Mouse (Mus musculus) CD4-positive, CD25-positive, alpha-beta regulatory T cell, adult 2 months (primary cell): ENCODE measurements around the gene Cux2.

ENCODE experiments used
- DNase-seq: peaks from one replicate; pipeline ENCODE4 v3.0.0-alpha.2; 2012; ENCODE audit warnings: low read depth, low spot score

Gene Cux2

DNA sequence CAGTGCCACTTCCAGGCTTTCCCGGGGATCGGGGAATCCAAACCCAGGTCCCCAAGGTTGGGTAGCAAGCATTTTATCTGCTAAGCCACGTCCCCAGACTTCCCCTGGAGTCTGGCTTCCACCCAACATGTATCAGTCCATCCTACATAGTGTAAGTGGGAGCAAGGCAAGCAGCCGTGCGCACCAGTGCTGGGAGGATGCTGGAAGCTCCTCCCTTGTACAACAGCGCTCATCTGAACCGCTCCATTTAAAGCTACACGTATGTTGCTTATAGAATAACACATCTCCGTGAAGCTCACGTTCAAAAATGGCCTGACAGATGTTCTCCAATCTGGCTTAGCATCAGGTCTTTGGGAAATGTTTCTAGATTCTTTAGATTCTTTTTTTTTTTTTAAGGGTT lies 86.9 kb downstream of the Cux2 start:
- no peak for DNase-seq

DNA sequence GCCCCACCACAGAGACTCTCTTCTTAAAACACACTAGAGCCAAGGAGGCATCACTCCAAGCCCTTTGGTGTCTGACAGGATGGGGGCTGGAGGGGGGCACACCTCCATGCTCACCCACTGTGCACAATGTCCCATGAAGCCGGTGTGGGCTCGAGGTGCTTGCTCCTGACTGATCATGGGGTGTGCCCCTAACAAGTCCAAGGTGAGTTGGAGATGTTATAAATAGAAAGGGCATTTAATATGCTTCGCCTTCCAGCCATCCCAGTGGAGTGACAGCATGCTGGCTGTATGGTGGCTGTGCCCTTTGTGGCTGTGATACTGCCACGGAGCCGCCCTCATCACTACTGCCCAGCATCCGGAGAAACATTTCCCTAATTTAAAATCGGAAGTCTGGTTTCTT lies 87.5 kb downstream of the Cux2 start:
- no peak for DNase-seq

DNA sequence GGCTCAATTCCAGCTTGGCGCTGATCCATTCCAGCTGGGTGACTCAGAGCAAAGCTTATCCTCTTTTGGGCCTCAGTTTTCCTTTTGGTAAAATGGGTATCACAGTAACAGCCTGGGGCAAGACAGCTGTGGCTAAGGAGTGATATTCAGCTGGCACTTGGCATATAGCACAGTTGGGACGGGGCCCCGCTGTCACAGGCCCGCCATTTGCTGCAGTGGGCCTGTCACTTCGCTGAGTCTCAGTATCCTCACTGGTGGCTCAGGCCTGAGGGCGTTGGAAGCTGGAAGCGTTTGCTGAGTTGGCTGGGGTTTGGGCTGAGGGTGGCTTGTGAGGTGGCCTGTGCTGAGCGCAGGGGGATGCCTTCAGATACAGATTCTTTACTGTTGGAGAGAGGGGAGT lies 88.6 kb downstream of the Cux2 start:
- no peak for DNase-seq

DNA sequence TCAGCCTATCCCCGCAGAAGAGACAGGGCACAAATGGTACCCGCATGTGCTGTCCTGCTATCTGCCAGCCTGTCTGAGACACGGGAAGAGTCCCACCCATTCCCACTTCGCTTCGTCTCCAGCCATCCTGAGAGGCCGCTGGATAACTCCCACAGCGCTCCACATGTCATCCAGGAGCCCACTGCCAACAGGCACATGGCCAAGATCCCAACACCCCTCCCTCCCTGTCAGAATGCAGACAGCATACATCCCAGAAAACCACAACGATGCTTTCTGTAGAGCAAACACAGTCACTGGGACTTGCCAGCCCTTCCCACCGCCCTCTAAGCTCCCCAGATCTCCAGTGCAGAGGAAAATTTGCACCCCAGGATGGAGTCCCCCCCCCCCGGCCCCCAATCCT lies 90.2 kb downstream of the Cux2 start:
- DNase-seq: no peak

DNA sequence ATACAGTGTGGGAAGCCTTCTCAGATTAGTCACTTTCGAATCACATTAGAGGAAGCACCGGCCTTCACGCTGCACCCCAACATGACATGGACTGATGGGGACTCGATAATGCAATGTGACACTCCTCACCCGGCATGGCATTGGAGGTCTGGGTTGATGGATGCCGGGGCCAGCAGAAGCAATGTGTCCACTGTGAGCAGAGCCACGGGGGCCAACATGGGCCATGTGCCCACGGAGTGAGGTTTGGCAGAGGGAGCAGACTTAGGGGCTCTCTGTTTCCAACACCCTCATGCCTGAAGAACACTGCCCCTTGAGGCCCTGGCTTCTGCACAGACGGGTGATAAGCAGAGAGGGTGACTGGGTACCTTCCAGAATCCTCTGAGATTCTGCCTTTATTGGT lies 91.4 kb downstream of the Cux2 start:
- DNase-seq: no peak

DNA sequence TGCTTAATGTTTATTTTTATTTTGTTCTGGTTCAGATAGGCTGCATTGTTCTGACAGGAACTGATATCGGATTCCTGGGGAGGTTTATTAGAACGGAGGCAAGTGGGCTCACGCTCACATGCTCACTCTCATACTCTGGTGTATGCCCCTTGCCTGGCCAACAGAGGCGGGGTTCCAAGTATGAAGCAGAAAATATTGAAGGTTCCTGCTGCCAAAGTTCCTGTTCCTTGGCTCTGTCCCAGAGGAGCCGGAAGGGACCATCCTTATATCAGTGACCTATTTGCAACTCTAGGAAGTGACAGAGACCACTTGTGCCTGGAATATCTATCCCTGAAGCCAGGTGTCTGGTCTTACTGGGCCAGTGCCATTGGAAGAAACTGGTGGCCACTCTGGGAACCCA lies 94.1 kb downstream of the Cux2 start:
- DNase-seq: no peak

DNA sequence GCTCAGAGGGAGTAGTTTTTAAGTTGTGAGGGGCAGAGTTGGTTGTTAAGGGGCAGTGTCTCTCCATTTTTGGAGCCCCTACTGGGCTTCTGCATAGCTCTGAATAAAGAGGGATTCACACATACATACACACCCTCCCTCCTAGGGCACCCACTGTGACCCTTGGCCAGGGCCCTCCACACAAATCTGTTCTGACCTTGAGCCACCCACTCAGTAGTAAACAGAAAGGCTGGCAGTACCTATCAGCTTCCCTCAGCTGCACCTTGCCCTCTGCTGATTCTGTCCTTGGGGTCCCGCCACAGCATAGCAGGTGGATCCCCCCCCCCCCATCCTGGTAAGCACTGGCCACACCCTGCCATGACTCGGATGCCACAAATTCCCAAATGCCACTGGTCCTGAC lies 99.7 kb downstream of the Cux2 start:
- DNase-seq: no peak

DNA sequence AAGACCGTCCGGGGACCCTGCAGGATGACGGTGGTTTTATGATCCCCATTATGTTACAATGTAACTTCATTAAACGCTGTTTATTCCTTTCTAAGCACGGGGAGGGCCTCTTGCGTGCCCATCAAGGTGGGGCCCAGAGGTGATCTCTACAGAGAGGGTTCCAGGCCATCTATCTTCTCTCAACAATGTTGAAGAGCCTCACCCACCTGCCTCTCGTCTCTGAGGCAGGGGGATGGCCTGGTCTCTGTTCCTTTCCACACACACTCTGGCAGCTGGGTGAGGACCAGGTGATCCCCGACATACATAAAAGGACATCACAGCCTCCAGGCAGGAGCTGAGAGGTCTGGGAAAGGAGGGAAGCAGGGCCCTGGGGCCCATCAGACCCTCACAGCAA lies 100.9 kb downstream of the Cux2 start:
- DNase-seq: no peak

DNA sequence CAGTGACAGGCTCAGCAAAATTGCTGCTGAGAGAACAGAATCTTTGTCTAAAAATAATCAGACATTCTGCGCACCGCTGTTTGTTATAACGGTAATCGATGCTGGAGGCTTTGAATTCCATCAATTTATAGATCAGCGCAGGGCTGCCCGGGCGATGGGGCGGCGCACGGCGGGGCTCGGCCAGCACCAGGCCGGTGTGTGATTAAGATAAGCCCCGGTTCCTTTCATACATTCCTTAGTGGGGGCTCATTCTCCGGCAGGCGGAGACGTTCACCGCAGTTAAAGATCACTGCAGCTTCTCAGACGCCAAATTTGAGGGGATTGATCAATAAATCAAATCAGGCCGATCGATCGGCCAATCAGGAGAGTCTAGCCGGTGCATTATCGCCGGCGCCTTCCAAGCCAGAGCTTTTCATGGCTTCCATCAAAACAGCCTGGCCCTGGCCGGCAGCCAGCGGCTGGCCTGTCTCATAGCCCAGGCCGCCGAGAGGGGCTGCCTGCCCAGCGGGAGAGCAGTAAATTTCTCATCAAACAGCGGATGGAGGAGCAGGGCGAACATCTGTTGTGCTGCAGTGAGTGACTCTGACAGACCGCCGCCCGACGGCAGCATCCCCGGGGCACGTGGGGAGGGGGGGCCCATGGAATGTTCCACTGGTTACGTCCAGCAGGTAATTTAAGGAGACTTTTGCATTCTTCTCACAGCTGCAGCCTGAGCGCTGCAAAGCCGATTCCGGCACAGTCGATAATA lies 101.4 kb downstream of the Cux2 start:
- no peak for DNase-seq

DNA sequence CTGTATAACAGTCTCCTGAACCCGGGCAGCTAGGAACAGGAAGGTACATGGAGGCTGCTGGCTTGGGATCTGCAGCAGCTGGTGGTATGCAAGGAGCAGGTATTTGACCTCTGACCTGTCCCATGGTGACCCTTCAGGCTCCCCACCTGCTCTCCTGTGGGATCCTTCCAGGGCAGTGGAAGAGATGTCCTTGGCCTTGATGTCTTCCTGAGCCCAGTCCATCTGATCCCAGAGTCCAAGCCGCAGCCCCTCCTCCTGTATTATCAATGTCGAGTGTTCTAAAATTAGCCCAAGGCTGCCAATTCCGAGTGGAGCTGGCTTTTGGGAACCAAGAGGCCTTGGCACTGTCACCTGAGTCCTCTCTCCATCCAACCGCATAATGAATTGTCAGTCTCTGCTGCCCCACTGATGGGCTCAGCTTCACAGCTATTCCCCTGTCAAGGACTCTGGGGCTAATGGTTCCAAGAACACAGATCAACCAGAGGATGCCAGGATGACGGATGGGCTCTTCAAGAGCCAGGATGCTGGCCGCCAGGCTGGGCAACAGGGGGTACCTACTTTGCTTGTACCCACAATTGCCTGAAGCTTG lies 103.2 kb downstream of the Cux2 start:
- DNase-seq: no peak

DNA sequence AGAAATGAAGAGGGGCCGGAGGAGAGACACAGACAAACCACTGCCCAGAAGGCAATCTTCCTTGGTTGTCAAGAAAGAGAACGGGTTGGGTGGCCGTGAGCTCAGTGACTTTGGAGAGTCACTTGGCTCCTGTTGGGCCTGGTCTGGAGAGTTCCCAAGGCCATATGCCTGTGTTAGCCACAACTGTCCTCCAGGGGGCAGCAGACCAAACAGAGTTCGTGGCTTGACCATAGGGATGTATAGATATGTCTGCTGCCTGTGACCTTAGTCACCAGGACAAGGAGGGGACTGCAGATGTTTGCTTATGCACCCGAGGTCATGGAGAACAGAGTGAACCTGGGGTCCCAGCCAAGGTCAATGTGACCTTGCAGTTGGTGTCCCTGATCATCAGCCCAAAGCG lies 104.1 kb downstream of the Cux2 start:
- DNase-seq: peak; percentile 52

DNA sequence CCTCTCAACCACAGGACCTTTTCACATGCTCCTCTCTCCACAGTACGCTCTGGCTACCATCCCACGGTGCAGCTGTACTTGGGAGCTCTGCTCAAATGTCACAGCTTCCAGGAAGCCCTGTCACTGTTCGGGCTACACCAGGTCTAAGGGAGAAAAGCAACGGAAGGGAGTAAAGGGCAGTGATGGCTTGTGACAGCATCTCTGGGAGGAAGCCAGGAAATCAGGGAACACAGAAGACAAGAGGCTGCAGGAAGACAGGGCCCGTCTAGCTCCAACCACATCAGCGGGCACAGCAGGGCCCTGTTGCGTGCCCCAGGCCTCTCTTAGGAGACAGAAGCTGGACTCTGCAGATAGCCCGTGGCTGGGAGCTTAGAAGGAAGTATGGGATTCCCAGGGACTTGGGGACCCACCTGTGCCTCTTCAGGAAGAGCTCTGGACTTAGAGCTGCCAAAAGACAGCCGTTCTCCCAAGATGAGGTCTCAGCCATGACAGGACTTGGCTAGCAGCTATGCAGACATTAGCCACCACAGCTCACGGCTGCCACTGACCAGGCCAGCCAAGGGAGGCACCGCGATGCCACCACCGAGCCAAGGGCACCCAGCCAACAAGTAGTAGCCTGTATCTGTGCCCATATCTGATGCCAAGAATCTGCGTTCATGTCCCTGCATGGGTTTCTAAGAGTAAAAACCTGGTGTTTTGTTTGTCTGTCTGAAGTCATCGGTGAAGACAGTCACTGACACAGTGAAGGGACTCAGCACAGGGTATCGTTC lies 105.7 kb downstream of the Cux2 start:
- DNase-seq: no peak

DNA sequence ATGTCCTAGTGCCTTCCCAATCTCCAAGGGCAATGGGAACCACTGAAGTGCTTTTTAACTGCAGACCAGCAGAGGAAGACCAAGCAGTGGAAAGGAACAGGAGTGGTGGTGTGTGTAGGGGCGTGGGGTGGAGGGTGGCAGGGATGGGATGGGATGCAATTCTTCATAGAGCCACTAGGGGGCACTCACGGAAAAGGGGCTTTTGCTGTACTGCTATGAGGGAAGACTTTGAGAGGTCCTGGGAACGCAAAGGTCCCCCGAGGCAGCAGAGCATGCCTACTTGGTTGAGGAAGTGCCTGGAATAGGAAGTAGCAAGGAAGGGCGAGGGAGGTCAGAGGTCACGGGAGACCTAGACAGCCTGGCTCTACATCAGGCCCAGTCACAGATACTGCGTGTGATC lies 106.4 kb downstream of the Cux2 start:
- peak; percentile 51 for DNase-seq

DNA sequence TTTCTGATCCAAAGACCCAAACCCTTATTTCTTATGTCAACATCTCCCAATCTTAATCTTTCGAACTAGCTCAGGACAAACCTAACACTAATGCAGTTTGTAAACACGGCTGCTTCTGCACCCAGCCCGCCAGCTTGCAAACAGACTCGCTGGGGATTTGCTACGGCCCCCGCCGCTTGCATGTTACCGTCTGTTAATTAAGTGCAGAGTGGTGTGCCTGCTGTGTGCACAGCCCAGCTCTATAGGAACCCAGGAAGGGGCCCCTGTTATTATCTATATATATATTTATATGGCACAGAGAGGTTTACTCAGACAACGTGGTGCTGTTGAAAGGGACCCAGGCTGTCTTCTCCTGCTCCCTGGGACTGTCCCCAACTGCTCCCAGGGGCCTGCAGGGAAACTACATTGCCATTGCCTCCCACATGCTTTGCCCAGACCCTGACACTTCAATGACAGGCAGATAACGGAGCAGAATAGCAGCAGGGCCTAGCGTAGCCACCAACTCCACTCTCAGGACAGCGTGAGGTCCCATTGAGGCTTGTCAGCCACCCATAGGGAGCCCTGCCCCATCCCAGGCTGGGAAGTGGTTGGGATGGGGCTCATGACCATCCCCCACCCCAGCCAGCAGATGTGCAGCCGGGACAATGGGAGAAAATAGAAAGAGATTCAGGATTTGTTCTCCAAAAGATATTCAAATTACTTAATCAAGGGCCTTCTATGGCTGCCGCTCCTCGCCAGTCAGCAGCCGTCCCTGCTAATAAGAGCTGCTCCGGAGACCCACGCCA lies 111.6 kb downstream of the Cux2 start:
- no peak for DNase-seq

DNA sequence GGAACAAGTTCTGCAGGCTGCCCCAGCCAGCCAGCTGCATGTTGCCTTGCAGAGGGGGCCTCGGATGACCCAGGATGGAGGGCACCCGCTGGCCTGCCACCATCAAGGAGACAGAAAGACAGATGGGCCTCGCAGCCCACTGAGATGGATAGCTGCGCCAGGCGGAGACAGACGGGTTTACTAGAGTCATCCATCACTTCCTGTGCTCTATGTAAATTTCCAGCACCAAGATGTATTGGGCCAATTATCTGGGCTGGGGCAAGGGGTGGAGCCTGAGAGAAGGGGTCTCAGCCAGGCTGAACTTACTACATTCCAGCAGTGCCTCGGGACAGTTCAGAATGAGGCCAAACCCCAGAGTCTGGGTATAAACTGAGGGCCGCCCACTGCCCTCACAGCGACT lies 119.6 kb downstream of the Cux2 start:
- DNase-seq: no peak

DNA sequence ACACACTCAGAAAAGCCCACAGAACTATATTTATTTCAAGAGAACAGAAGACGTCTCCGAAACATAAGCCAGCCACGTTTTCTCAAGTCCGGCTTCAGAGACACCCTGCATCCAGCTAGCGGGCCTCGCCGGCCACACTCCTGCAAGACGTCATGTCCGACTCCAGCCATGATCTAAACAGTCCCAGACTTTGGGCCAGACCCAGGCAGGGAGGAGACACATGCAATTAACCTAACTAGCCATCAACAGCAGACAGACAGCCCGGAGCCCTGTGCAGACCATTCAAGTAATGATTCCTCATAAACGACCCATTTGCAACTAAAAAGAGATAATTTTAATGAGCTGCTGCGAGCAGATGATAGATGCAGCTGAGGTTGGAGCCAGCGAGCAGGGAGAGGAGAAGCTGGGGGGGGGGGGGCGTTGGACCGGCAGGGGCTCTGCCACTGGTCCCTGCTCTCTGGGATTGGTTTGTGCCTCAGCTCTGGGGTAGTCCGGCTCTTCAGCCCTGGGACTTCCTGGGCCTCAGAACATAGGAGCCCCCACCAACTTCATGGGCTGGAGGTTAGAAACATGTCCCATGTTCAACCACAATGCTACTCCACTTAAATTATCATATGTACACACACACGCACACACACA lies 121.4 kb downstream of the Cux2 start:
- no peak for DNase-seq

DNA sequence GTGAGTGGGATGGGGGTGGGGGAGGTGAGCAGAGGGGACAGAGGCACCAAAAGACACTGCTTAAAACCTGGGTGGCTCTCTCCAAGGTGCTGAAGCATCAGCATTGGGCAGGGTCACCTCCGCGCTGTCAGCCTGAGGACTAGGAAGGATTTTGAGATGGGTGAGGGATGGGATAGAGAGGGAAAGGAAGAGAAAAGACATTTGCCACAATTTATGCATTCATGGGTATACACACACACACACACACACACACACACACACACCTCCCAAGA lies 123.4 kb downstream of the Cux2 start:
- DNase-seq: no peak

DNA sequence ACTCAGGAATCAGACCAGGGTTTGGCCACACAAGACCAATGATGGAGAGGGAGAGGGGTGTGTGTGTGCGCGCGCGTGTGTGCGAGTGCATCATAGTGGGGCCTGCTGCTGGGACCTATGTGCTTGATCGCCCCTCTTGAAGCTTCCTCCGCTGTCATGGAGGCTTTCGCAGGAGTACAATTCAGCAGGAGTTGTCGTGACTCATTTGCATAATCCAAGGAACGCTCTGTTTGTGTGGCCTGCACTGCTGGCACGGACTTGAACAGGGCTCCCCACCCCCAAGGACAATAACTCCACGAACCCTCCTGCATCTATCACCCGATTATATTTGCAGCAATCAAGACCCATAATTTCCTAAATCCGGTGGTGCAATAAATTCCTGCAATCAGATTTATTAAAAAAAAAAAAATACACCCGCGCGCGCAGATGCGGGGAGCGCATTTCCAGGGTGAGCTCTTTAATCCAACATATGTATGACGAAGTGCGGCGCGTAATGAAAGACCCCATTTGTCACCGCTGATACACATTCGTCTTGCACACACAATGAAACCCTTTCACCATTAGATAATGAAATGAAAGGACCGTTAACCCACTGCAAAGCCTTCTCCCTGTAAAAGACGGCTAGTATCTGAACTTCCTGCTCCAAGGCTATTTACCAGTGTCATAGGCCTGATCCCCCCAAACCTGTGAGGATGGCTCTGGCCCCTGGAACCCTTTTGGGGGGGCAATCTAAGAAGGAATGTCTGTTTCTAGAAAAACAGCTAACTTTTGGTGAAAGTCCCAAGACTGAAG lies 124.0 kb downstream of the Cux2 start:
- DNase-seq: no peak

DNA sequence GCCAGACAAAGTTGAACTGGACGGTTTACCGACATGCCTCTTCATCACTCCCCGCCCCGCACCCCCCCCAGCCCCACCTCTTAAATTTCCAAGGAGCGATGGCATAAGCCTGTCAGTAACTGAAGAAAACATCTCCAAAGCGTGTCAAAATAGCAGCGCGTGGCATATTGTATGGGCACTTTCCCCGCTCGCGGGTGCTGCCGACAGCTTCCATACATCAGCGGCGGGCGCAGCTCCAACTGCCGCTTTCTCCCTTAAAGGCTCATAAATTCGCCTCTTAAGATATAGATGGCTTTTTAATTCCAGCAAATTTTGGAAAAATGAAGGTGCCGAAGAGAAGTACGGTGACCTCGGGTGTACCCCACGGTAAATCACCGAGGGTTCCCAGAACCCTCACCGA lies 124.6 kb downstream of the Cux2 start:
- DNase-seq: no peak

DNA sequence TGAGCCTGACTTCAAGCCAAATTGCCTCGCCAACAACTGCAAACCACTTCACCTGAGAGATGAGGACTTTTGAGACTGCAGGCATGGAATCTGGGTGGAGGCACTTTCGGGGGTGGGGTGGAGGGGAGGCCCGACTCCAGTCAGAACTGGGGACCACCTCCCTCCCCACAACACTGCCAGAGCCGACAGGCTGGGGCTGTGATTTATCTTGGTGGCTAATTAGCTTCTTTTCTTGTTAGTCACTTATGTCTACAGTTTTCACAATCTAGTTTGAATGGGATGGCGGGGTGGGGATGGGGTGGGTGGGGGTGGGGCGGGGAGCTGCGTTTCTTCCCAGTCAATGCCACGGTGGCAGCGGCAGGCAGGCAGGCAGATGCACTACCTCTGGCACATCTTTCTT lies 125.5 kb downstream of the Cux2 start:
- DNase-seq: no peak
